Mouse (Mus musculus) lung, embryonic 15.5 days (tissue): ENCODE measurements around the gene Ttc16. TPM values are rescaled to one million over a fixed set of nuclear protein-coding genes. Genes with fewer than 3 reads are reported as not detected.

Experiments used
- ATAC-seq: fragments of 200-750 bp; cut with Nextera tagmentation; 2 replicates; pipeline ENCODE4 v1.8.0; 2017; ENCODE audit warnings: moderate number of reproducible peaks, borderline replicate concordance; ENCODE audit not compliant: low FRiP score, low TSS enrichment; ENCODE audit errors: extremely low read depth
- H3K27ac ChIP-seq: fragments of 300-500 bp; sonication (generic); 2 replicates; pipeline ENCODE4 v1.5.1; 2015; ENCODE audit warnings: moderate library complexity, mild to moderate bottlenecking, inconsistent platforms
- H3K27me3 ChIP-seq: fragments of 300-500 bp; sonication (generic); 2 replicates; pipeline ENCODE4 v1.6.1; 2015; ENCODE audit warnings: inconsistent platforms
- H3K36me3 ChIP-seq: fragments of 300-500 bp; sonication (generic); 2 replicates; pipeline ENCODE4 v1.6.1; 2015; ENCODE audit warnings: inconsistent platforms
- H3K4me1 ChIP-seq: fragments of 300-500 bp; sonication (generic); 2 replicates; pipeline ENCODE4 v1.6.1; 2015; ENCODE audit warnings: inconsistent platforms
- H3K4me2 ChIP-seq: fragments of 300-500 bp; sonication (generic); 2 replicates; pipeline ENCODE4 v1.6.1; 2015; ENCODE audit warnings: inconsistent platforms, mild to moderate bottlenecking, moderate library complexity
- H3K4me3 ChIP-seq: fragments of 300-500 bp; sonication (generic); 2 replicates; pipeline ENCODE4 v1.5.1; 2015; ENCODE audit warnings: mild to moderate bottlenecking, inconsistent platforms
- H3K9ac ChIP-seq: fragments of 300-500 bp; sonication (generic); 2 replicates; pipeline ENCODE4 v1.6.1; 2015; ENCODE audit warnings: inconsistent platforms
- H3K9me3 ChIP-seq: fragments of 300-500 bp; sonication (generic); 2 replicates; pipeline ENCODE4 v1.6.1; 2016; ENCODE audit warnings: inconsistent platforms
- WGBS: fragments of 180-500 bp; shearing (Covaris S2); methylation state at CpG from one replicate; pipeline ENCODE4 v1.1.7; 2015; 5-methylcytosine and 5-hydroxymethylcytosine counted together
- polyA plus RNA-seq: library from polyadenylated mRNA; unstranded; fragments of >200 nt; fragmentation: Nextera tagmentation; extraction: Ambion mirVana; gene quantifications from 2 replicates; pipeline ENCODE4 v1.2.1, GENCODE M21; 2015

Ttc16 gene
- polyA plus RNA-seq, 1 experiment from 2014 or later: 0.69 TPM

- peaks cover 27% of the 10 kb centered on the region for H3K36me3 ChIP-seq
- H3K4me2 ChIP-seq: peak within 1 kb of the TSS; percentile 71
- H3K27me3 ChIP-seq: no peaks in the 10 kb centered on the region
- peak; percentile 94 for ATAC-seq
- no peaks in the 10 kb centered on the region for H3K9me3 ChIP-seq
- peak within 1 kb of the TSS; percentile 84 for H3K27ac ChIP-seq
- H3K4me1 ChIP-seq: peaks cover 10% of the 10 kb centered on the region
- H3K4me3 ChIP-seq: peak within 1 kb of the TSS; percentile 73
- peak within 1 kb of the TSS; percentile 84 for H3K9ac ChIP-seq
- WGBS: under 1% methylated on average over 66 of the region's 66 CpGs
These were observed 18.2 kb downstream of the Ttc16 start, which contains the start of gene Tor2a for GRCm38 (mm10) chr2:32757056-32757845. Gene Tor2a, plus strand, starts transcription at chr2:32757234.

- Histone ChIP-seq H3K27me3 (no peaks in the 10 kb centered on the region), H3K4me1 (peaks cover 10% of the 10 kb centered on the region), H3K9me3 (no peaks in the 10 kb centered on the region), H3K4me3 (no peak overlapping the region), H3K4me2 (peak overlapping the region; percentile 24), H3K9ac (no peak overlapping the region), H3K36me3 (peaks cover 25% of the 10 kb centered on the region), H3K27ac (no peak overlapping the region)
- 30% methylated on average over 6 of the region's 6 CpGs for WGBS
- ATAC-seq: no peak
These were observed 18.8 kb downstream of the Ttc16 start for GRCm38 (mm10) chr2:32756674-32757055.

- H3K4me3 ChIP-seq: no peak overlapping the region; the same call in 1 of the 2 replicates
- H3K4me2 ChIP-seq: peak overlapping the region; percentile 59; the same call in 1 of the 2 replicates
- H3K36me3 ChIP-seq: peaks cover 27% of the 10 kb centered on the region; the same call in 1 of the 2 replicates
- H3K9me3 ChIP-seq: no peaks in the 10 kb centered on the region
- 63% methylated on average over 10 of the region's 10 CpGs for WGBS
- H3K9ac ChIP-seq: no peak overlapping the region
- peaks cover 4% of the 10 kb centered on the region; the same call in 1 of the 2 replicates for H3K4me1 ChIP-seq
- no peak for ATAC-seq
- H3K27ac ChIP-seq: 0 out of 2 replicates have a peak overlapping the region, but pooled peaks have one; percentile 19
- no peaks in the 10 kb centered on the region for H3K27me3 ChIP-seq
These were observed 23.3 kb downstream of the Ttc16 start for GRCm38 (mm10) chr2:32752181-32752580.

GRCm38 (mm10) chr2:32751665-32752033 is 23.8 kb downstream of the Ttc16 start:
- WGBS: 41% methylated on average over 8 of the region's 10 CpGs
- Histone ChIP-seq H3K27me3 (no peaks in the 10 kb centered on the region), H3K4me3 (peak overlapping the region; percentile 36), H3K27ac (no peak overlapping the region), H3K9ac (no peak overlapping the region), H3K4me2 (peak overlapping the region; percentile 59), H3K4me1 (peaks cover 4% of the 10 kb centered on the region; the same call in 1 of the 2 replicates), H3K9me3 (no peaks in the 10 kb centered on the region), H3K36me3 (peaks cover 27% of the 10 kb centered on the region; the same call in 1 of the 2 replicates)
- no peak for ATAC-seq

GRCm38 (mm10) chr2:32750887-32751664 is 24.4 kb downstream of the Ttc16 start:
- peak overlapping the region; percentile 36 for H3K4me3 ChIP-seq
- H3K27ac ChIP-seq: no peak overlapping the region
- peaks cover 30% of the 10 kb centered on the region; the same call in 1 of the 2 replicates for H3K36me3 ChIP-seq
- peak; percentile 81 for ATAC-seq
- peak overlapping the region; percentile 59 for H3K4me2 ChIP-seq
- H3K4me1 ChIP-seq: peaks cover 4% of the 10 kb centered on the region; the same call in 1 of the 2 replicates
- H3K9me3 ChIP-seq: no peaks in the 10 kb centered on the region
- no peaks in the 10 kb centered on the region for H3K27me3 ChIP-seq
- WGBS: 19% methylated on average over 31 of the region's 31 CpGs
- no peak overlapping the region for H3K9ac ChIP-seq

- ATAC-seq: no peak
- Histone ChIP-seq H3K4me3 (no peak overlapping the region), H3K4me1 (peaks cover 4% of the 10 kb centered on the region; the same call in 1 of the 2 replicates), H3K27me3 (no peaks in the 10 kb centered on the region), H3K27ac (no peak overlapping the region), H3K9ac (no peak overlapping the region), H3K36me3 (peaks cover 35% of the 10 kb centered on the region; the same call in 1 of the 2 replicates), H3K4me2 (no peak overlapping the region), H3K9me3 (no peaks in the 10 kb centered on the region)
- WGBS: 71% methylated on average over 7 of the region's 7 CpGs
These were observed 25.2 kb downstream of the Ttc16 start for GRCm38 (mm10) chr2:32750199-32750598.

- H3K9me3 ChIP-seq: no peaks in the 10 kb centered on the region
- H3K4me3 ChIP-seq: no peak overlapping the region
- H3K4me1 ChIP-seq: peaks cover 4% of the 10 kb centered on the region; the same call in 1 of the 2 replicates
- H3K27me3 ChIP-seq: no peaks in the 10 kb centered on the region
- H3K36me3 ChIP-seq: peaks cover 32% of the 10 kb centered on the region; the same call in 1 of the 2 replicates
- WGBS: 78% methylated on average over 16 of the region's 16 CpGs
- H3K27ac ChIP-seq: no peak overlapping the region
- H3K4me2 ChIP-seq: no peak overlapping the region
- no peak for ATAC-seq
- H3K9ac ChIP-seq: no peak overlapping the region
These were observed 26.4 kb downstream of the Ttc16 start for GRCm38 (mm10) chr2:32749082-32749481.

- H3K4me2 ChIP-seq: no peak overlapping the region
- H3K9ac ChIP-seq: no peak overlapping the region
- H3K36me3 ChIP-seq: peaks cover 13% of the 10 kb centered on the region; the same call in 1 of the 2 replicates
- H3K27ac ChIP-seq: no peak overlapping the region
- peaks cover 31% of the 10 kb centered on the region for H3K27me3 ChIP-seq
- ATAC-seq: no peak
- H3K4me3 ChIP-seq: no peak overlapping the region
- peaks cover 17% of the 10 kb centered on the region for H3K4me1 ChIP-seq
- no peaks in the 10 kb centered on the region for H3K9me3 ChIP-seq
- WGBS: 63% methylated on average over 15 of the region's 15 CpGs
These were observed 31.0 kb downstream of the Ttc16 start for GRCm38 (mm10) chr2:32744272-32744982.

GRCm38 (mm10) chr2:32742173-32742531 is 33.3 kb downstream of the Ttc16 start:
- 29% methylated on average over 18 of the region's 18 CpGs for WGBS
- H3K4me3 ChIP-seq: no peak overlapping the region
- peak overlapping the region; percentile 77 for H3K4me2 ChIP-seq
- H3K27me3 ChIP-seq: peaks cover 31% of the 10 kb centered on the region
- H3K9me3 ChIP-seq: no peaks in the 10 kb centered on the region
- peaks cover 10% of the 10 kb centered on the region; the same call in 1 of the 2 replicates for H3K36me3 ChIP-seq
- H3K4me1 ChIP-seq: peaks cover 17% of the 10 kb centered on the region
- H3K27ac ChIP-seq: no peak overlapping the region
- H3K9ac ChIP-seq: no peak overlapping the region
- peak; percentile 27 for ATAC-seq

- H3K4me1 ChIP-seq: peaks cover 17% of the 10 kb centered on the region
- peak overlapping the region; percentile 42 for H3K4me3 ChIP-seq
- peaks cover 10% of the 10 kb centered on the region; the same call in 1 of the 2 replicates for H3K36me3 ChIP-seq
- WGBS: 7% methylated on average over 54 of the region's 58 CpGs
- ATAC-seq: peak; percentile 40
- H3K4me2 ChIP-seq: peak overlapping the region; percentile 77
- H3K27ac ChIP-seq: no peak overlapping the region
- H3K9me3 ChIP-seq: no peaks in the 10 kb centered on the region
- peaks cover 31% of the 10 kb centered on the region for H3K27me3 ChIP-seq
- H3K9ac ChIP-seq: peak overlapping the region; percentile 32; the same call in 1 of the 2 replicates
These were observed 33.9 kb downstream of the Ttc16 start for GRCm38 (mm10) chr2:32741273-32742172.
